Mouse (Mus musculus) layer of hippocampus, postnatal 14 days (tissue): Measurements from ENCODE around the gene Skap1. TPM values are rescaled to one million over a fixed set of nuclear protein-coding genes. Genes with fewer than 3 reads are reported as not detected.

Experiments
- DNase-seq, 2 experiments: peaks; one replicate each; pipeline ENCODE4 v3.0.0; 2021 to 2022; ENCODE audit warnings: low spot score in 2 of 2, mixed read lengths in 1 of 2
- long read RNA-seq, 2 experiments: library from polyadenylated mRNA; stranded (forward); transcript quantifications; one replicate each; pipeline ENCODE4 v2.0.0; 2021
- total RNA-seq, 2 experiments: library from RNA; stranded (reverse); gene quantifications; 2 replicates each; pipeline ENCODE4 v1.2.3; 2021

The Skap1 gene
- 1 to 10 TPM in 1 of 2 experiments, under 1 TPM in 1; 0.78 to 1.5 TPM for total RNA-seq
- long read RNA-seq, experiment 1, partial matches to known transcripts: 1 of 3 reads
- long read RNA-seq, experiment 1, other reads (novel, unspliced or antisense): 2 of 3 reads
- long read RNA-seq, experiment 2, partial matches to known transcripts: 0 of 5 reads
- long read RNA-seq, experiment 2, other reads (novel, unspliced or antisense): 4 of 5 reads

GRCm38 (mm10) chr11:96463986-96464715 is at the start of gene Skap1:
TSS of gene Skap1 (plus strand) at chr11:96464593.
- no peak for DNase-seq

GRCm38 (mm10) chr11:96421074-96421473 is 43.3 kb upstream of the Skap1 start:
- no peak for DNase-seq

DNA sequence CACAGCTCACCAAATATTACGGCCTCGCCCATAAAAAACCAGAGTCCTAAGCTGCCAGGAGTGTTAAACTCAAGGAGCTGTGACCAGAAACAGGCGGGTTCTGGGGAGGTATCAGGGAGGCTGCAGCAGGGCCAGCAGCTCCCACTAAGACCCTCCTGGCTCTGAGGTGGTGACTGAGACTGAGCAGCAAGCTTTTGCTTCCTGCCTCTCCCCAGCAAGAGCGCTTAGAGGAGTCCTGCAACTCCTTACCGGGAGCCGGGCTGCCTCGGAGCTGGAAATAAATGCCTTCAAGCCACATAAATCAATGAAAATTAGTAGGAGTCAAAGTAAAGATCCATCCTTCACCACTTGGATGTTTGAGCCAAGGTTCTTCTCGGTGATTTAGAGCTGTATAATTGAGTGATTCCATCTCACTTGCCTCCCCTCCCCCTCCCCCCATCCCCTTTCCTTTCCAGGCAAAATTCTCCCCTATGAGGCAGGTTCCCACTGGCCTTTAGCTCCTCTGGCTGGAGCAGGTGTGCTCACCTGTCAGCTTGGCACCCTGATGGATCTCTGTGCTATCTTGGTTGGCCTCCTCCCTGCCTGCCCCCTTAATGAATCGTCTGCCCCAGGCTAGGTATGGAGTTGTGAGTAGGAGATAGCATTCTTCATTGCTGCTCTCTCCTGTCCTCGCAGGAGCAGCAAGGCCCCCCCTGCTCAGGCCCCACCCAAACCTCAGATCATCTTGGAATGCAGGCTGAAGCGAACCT is 42.7 kb upstream of the Skap1 start:
- no peak for DNase-seq

DNA sequence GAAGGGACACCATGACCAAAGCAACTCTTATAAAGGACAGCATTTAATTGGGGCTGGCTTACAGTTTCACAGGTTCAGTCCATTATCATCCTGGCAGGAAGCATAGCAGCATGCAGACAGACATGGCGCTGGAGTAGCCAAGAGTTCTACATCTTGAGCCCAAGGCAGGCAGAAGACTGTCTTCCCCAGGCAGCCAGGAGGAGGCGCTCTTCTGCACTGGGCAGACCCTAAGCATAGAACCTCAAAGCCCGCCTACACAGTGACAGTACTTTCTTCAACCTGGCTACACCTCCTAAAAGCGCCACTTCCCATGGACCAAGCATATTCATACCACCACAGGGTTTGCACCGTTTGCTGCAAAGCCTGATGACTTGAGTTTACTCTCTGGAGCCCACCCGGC is 39.2 kb upstream of the Skap1 start:
- DNase-seq: no peak

DNA sequence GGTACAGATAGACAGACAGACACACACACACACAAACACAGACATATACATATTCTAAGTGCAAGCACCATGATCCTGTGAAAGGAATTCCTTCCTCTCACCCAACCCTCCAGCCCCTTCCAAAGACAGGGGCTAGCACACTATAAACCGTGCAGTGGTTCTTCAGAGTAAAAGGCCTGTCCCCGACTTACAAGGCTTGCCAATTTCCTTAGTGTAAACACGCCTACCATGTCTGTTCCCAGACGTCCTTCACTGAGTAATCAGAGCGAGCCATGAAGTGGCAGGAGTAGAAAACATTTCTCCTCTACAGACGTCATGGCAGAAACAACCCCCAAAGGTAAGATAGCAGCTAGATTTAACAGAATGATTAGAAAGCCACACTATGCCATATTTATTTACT is 38.2 kb upstream of the Skap1 start:
- DNase-seq: no peak

DNA sequence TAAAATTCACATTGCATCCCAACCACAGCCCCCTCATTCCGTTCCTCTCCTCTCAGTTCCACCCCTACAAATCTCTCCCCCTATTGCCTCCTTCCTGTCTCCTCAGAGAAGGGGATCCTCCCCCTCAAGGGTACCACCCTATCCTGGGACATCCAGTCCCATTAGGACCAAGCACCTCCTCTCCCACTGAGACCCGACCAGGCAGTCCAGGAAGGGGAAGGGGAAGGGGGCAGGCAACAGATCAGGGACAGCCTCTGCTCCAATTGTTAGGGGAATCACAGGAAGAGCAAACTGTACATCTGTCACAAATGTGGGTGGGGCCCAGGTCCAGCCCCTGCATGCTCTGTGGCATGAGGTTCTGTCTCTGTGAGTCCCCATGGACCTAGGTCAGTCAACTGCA is 37.6 kb upstream of the Skap1 start:
- DNase-seq: no peak

GRCm38 (mm10) chr11:96429062-96429461 is 35.3 kb upstream of the Skap1 start:
- DNase-seq: no peak

- DNase-seq: no peak
Measured at GRCm38 (mm10) chr11:96429891-96430290, 34.5 kb upstream of the Skap1 start.

DNA sequence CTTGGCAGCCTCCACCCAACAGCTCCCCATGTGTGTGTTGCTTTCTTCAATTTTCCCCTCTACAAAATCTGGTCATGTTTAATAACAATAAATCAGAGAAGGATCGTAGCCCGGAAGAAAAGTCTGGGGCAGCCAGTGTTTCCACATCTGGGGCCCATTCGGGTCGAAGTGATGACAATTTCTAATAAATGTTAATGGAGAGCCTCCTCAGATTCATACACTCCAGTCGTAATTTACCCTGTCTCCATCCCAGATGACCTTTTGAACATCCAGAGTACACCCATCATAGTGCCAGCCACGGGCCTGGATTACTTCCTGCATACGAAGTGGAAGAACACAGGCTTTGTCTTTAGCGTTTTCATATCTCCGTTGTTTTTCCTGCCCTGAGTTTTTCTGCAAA is 32.5 kb upstream of the Skap1 start:
- DNase-seq: no peak

DNA sequence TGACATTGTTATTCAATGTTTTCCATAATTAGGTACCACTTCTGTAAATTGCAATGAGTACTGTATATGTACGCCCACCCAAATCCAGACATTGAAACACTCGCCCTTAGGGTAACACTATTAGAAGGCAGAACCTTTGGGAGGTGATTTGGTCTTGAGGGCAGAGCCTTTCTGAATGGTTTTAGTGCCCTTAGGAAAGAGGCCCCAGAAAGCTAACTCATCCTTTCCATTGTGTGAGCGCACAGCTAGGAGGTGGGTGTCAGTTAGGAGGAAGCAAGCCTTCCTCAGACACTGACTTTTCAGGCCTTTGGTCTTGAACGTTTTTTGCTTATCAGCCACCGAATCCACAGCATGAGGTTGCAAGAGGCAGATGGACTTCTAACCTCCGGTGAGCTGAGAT is 29.5 kb upstream of the Skap1 start:
- no peak for DNase-seq

DNA sequence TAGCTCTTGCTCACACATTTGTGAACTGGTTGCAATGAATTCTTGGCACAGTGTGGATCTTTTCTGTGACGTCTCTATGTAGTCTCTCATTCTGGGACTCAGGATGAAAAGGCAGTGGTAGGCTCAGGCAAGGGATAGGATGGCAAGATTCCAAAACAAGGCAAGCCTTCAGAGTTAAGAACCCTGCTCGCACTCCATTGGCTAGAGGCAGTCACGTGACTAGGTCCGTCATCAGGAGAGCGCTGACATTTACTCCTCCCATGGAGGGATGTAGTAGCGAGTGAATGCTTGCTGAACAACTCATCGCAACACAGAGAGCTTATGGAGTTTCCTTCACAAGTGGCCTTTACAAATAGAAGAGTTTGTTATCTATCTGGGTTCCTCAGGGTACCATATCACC is 27.9 kb upstream of the Skap1 start:
- DNase-seq: no peak

GRCm38 (mm10) chr11:96438787-96439186 is 25.6 kb upstream of the Skap1 start:
- no peak for DNase-seq

DNA sequence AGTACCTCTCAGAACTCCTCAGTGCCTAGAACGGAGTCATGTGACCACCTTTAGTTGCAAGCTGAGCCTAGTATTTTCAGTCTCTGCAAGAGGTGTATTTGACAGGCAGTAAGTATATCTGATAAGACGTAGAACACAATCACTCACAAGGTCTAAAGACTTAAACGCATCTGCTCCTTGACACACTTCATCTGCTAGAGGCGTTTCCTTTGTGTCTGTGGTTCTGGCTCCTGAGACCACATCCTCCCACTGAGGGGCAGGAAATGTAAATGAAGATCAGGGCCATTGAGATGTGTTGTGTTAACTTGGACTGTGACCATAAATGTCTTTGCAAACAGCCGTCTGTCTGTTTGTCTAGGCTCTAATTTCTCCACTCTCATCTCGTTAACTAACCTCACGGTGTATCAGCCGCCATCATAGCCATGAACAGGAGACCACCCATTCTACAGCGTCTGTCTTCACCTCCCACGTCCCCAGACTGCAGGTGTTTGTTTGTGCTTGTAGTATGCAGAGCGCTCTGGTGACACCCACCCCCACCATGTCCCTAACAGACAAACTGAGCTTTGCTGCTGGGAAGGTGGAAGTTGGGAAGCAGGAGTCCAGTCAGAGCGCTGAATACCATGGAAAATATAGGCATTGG is 22.7 kb upstream of the Skap1 start:
- DNase-seq: no peak

- DNase-seq: no peak
Measured at GRCm38 (mm10) chr11:96442468-96442867, 21.9 kb upstream of the Skap1 start.

- DNase-seq: no peak
Measured at GRCm38 (mm10) chr11:96447931-96448330, 16.5 kb upstream of the Skap1 start.

- no peak for DNase-seq
Measured at GRCm38 (mm10) chr11:96455111-96455510, 9.3 kb upstream of the Skap1 start.

- no peak for DNase-seq
Measured at GRCm38 (mm10) chr11:96455699-96456326, 8.6 kb upstream of the Skap1 start.

GRCm38 (mm10) chr11:96456508-96457305 is 7.7 kb upstream of the Skap1 start:
- DNase-seq: no peak

DNA sequence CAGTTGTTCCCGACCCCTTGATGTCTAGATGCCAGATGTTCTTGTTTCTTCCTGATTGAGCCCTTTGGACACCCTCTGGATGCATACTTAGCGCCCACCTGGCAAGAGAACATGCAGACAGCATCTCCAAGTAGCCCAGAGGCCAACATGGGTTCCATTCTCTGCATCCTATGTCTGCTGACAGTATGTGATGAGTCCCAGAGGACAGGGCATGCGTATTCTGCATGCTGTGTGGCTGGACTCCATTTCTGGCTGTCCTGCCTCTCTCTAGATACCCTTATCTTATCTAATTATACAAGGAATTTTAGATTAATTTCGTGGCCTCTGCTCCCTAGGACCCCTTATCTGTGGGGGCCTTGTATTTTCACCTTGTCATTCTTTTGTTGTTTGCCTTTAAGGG is 2.6 kb upstream of the Skap1 start:
- no peak for DNase-seq

DNA sequence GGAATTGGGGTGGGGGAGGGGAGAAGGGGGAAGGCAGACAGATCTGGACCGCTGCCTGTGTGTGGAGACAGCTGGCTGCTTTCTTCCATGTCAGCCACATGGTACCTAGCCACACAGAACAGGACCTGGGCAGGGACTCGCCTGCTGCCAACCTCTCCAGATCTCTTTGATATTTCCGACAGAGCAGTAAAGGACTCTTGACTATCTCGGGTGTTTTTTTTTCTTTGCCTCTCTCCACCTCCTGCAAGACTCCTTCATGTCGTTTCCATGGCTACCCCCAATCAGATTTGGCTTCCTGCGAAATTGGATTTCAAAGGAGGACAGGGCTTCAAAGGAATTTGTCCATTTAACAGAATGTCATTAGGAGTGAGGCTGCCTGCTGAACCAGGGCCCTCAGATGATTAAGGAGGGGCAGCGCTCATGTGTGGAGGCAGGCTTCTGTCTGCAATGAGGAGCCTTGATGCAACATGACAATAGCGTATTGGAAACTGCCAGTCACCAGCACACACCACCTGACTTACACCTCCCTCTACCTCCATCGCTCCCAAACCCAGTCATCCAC is 2.1 kb upstream of the Skap1 start:
- DNase-seq: peak in 1 of 2 experiments; percentile 23
